Mouse (Mus musculus) G1E (cell line): ENCODE results near the gene Prr19.

Experiments
- CTCF ChIP-seq: IDR thresholded peaks from 2 replicates; pipeline ENCODE4 v1.5.1; 2012; ENCODE audit warnings: low read depth, low read length, inconsistent platforms, mixed read lengths
- GATA1 ChIP-seq: IDR thresholded peaks from 2 replicates; pipeline ENCODE4 v1.6.1; 2012; ENCODE audit warnings: borderline replicate concordance, low read length, inconsistent platforms, mixed read lengths

DNA sequence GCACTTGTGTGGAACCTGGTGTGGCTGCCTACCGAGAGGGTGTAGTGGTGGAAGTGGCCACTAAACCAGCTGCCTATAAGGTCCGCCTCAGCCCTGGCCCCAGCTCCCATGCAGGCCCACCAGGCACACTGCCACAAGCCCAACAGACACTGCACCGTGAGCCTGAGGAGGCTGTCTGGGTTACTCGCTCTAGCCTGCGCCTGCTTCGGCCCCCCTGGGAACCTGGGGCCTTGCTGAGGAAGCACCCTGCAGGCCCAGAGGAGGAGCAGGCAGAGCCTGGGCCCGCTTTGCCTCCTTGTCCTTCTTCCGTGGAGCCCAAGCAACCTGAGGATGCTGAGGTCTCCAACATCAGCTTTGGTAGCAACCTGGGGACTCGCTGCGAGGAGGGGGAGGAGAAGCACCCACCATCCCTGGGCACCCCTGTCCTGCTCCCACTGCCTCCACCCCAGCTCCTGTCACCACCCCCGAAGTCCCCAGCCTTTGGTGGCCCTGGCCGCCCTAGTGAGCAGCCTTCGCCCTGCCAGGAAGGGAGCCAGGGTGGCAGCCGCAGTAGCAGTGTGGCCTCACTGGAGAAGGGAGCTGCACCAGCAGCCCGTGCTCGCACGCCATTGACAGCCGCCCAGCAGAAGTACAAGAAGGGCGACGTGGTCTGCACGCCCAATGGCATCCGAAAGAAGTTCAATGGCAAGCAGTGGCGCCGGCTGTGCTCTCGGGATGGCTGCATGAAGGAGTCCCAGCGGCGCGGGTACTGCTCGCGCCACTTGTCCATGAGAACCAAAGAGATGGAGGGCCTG is 29.4 kb upstream of the Prr19 start:
- TF ChIP-seq GATA1 (no peak), CTCF (no peak)
